Mouse (Mus musculus) kidney, embryonic 16.5 days (tissue): ENCODE measurements around the gene Krtap28-10. TPM values are rescaled to one million over a fixed set of nuclear protein-coding genes. Genes with fewer than 3 reads are reported as not detected.
"Not testable (repeated sequence)": the region's sequence is repeated elsewhere in the genome, so short reads cannot be mapped to it uniquely, and the experiment has no call there.

Experiments used
- ATAC-seq: fragments of 200-750 bp; cut with Nextera tagmentation; 2 replicates; pipeline ENCODE4 v1.8.0; 2017; ENCODE audit warnings: moderate TSS enrichment; ENCODE audit not compliant: low FRiP score, low TSS enrichment
- H3K27ac ChIP-seq: fragments of 300-500 bp; sonication (generic); 2 replicates; pipeline ENCODE4 v1.5.1; 2014; ENCODE audit warnings: low read length
- H3K27me3 ChIP-seq: fragments of 300-500 bp; sonication (generic); 2 replicates; pipeline ENCODE4 v1.6.1; 2014; ENCODE audit warnings: low read length, control low read depth, mixed read lengths; ENCODE audit not compliant: insufficient read depth
- H3K36me3 ChIP-seq: fragments of 300-500 bp; sonication (generic); 2 replicates; pipeline ENCODE4 v1.6.1; 2014; ENCODE audit warnings: low read length, control low read depth, mixed read lengths; ENCODE audit not compliant: insufficient read depth
- H3K4me1 ChIP-seq: fragments of 300-500 bp; sonication (generic); 2 replicates; pipeline ENCODE4 v1.6.1; 2014; ENCODE audit warnings: low read length, control low read depth, mixed read lengths; ENCODE audit not compliant: insufficient read depth
- H3K4me2 ChIP-seq: fragments of 300-500 bp; sonication (generic); replicated peaks from 2 replicates; pipeline ENCODE4 v1.6.1; 2014; ENCODE audit warnings: low read depth, low read length
- H3K4me3 ChIP-seq: fragments of 300-500 bp; sonication (generic); 2 replicates; pipeline ENCODE4 v1.5.1; 2014; ENCODE audit warnings: mild to moderate bottlenecking, low read length
- H3K9ac ChIP-seq: fragments of 300-500 bp; sonication (generic); replicated peaks from 2 replicates; pipeline ENCODE4 v1.6.1; 2014; ENCODE audit warnings: low read length
- H3K9me3 ChIP-seq: fragments of 300-500 bp; sonication (generic); 2 replicates; pipeline ENCODE4 v1.6.1; 2016; ENCODE audit warnings: low read length, control low read depth
- WGBS: fragments of 180-500 bp; shearing (Covaris S2); extraction: QIAGEN DNeasy Blood & Tissue Kit; methylation state at CpG from one replicate; pipeline ENCODE4 v1.1.7; 2014; 5-methylcytosine and 5-hydroxymethylcytosine counted together
- polyA plus RNA-seq: library from polyadenylated mRNA; unstranded; fragments of >200 nt; fragmentation: Nextera tagmentation; extraction: Ambion mirVana; gene quantifications from 2 replicates; pipeline ENCODE4 v1.2.1, GENCODE M21; 2015

The Krtap28-10 gene
- polyA plus RNA-seq, 1 experiment from 2014 or later, result not detected

- Histone ChIP-seq H3K4me2 (no peak overlapping the region), H3K4me1 (no peaks in the 10 kb centered on the region), H3K9me3 (no peaks in the 10 kb centered on the region), H3K4me3 (no peak overlapping the region), H3K9ac (no peak overlapping the region), H3K36me3 (no peaks in the 10 kb centered on the region), H3K27ac (no peak overlapping the region), H3K27me3 (no peaks in the 10 kb centered on the region)
- 67% methylated on average over 1 of the region's 1 CpGs for WGBS
- ATAC-seq, result no peak
Measured at GRCm38 (mm10) chr1:83016556-83016955, 25.7 kb downstream of the Krtap28-10 start.

GRCm38 (mm10) chr1:83015329-83015879 lies 26.9 kb downstream of the Krtap28-10 start:
- WGBS, result 82% methylated on average over 10 of the region's 10 CpGs
- Histone ChIP-seq H3K27ac (no peak overlapping the region), H3K36me3 (no peaks in the 10 kb centered on the region), H3K4me3 (no peak overlapping the region), H3K4me1 (no peaks in the 10 kb centered on the region), H3K4me2 (no peak overlapping the region), H3K9ac (no peak overlapping the region), H3K27me3 (no peaks in the 10 kb centered on the region), H3K9me3 (no peaks in the 10 kb centered on the region)
- no peak for ATAC-seq

- Histone ChIP-seq H3K9me3 (no peaks in the 10 kb centered on the region), H3K36me3 (no peaks in the 10 kb centered on the region), H3K4me2 (no peak overlapping the region), H3K4me3 (no peak overlapping the region), H3K27ac (no peak overlapping the region), H3K27me3 (no peaks in the 10 kb centered on the region), H3K4me1 (no peaks in the 10 kb centered on the region), H3K9ac (no peak overlapping the region)
- WGBS, result 81% methylated on average over 3 of the region's 3 CpGs
- no peak for ATAC-seq
Measured at GRCm38 (mm10) chr1:83014477-83014876, 27.8 kb downstream of the Krtap28-10 start.

GRCm38 (mm10) chr1:83007471-83007870 lies 34.8 kb downstream of the Krtap28-10 start:
- no peak for ATAC-seq
- H3K4me1 ChIP-seq, result no peaks in the 10 kb centered on the region
- no peaks in the 10 kb centered on the region for H3K9me3 ChIP-seq
- no peak overlapping the region for H3K4me3 ChIP-seq
- no peak overlapping the region for H3K27ac ChIP-seq
- no peaks in the 10 kb centered on the region for H3K36me3 ChIP-seq
- H3K27me3 ChIP-seq, result no peaks in the 10 kb centered on the region
- 56% methylated on average over 6 of the region's 6 CpGs for WGBS
- H3K9ac ChIP-seq, result no peak overlapping the region
- no peak overlapping the region for H3K4me2 ChIP-seq

- Histone ChIP-seq H3K9me3 (no peaks in the 10 kb centered on the region), H3K27ac (no peak overlapping the region), H3K36me3 (no peaks in the 10 kb centered on the region), H3K9ac (no peak overlapping the region), H3K4me3 (no peak overlapping the region), H3K4me1 (no peaks in the 10 kb centered on the region), H3K4me2 (no peak overlapping the region), H3K27me3 (no peaks in the 10 kb centered on the region)
- 82% methylated on average over 8 of the region's 8 CpGs for WGBS
- ATAC-seq, result no peak
Measured at GRCm38 (mm10) chr1:83006218-83007179, 35.8 kb downstream of the Krtap28-10 start.

- not testable (repeated sequence) for H3K4me1 ChIP-seq, H3K27ac ChIP-seq, ATAC-seq, H3K4me2 ChIP-seq, H3K27me3 ChIP-seq, H3K4me3 ChIP-seq, H3K9me3 ChIP-seq, H3K9ac ChIP-seq, H3K36me3 ChIP-seq
- 98% methylated on average over 8 of the region's 9 CpGs for WGBS
Measured at GRCm38 (mm10) chr1:83000306-83000705, 42.0 kb downstream of the Krtap28-10 start, which contains the start of gene Gm47959. Gene Gm47959 (plus strand): TSS chr1:83000548.

GRCm38 (mm10) chr1:82993947-82994346 lies 48.3 kb downstream of the Krtap28-10 start:
- H3K27ac ChIP-seq, result no peak overlapping the region
- no peak overlapping the region for H3K9ac ChIP-seq
- H3K4me3 ChIP-seq, result no peak overlapping the region
- WGBS, result 84% methylated on average over 3 of the region's 3 CpGs
- no peaks in the 10 kb centered on the region for H3K4me1 ChIP-seq
- H3K36me3 ChIP-seq, result no peaks in the 10 kb centered on the region
- no peaks in the 10 kb centered on the region for H3K9me3 ChIP-seq
- H3K27me3 ChIP-seq, result no peaks in the 10 kb centered on the region
- no peak for ATAC-seq
- no peak overlapping the region for H3K4me2 ChIP-seq

GRCm38 (mm10) chr1:82992093-82992492 lies 50.2 kb downstream of the Krtap28-10 start:
- H3K4me1 ChIP-seq, result no peaks in the 10 kb centered on the region
- no peak overlapping the region for H3K9ac ChIP-seq
- ATAC-seq, result peak; percentile 87
- H3K27me3 ChIP-seq, result no peaks in the 10 kb centered on the region
- H3K36me3 ChIP-seq, result no peaks in the 10 kb centered on the region
- no peaks in the 10 kb centered on the region for H3K9me3 ChIP-seq
- H3K4me3 ChIP-seq, result no peak overlapping the region
- H3K27ac ChIP-seq, result 0 out of 2 replicates have a peak overlapping the region, but pooled peaks have one; percentile 12
- no peak overlapping the region for H3K4me2 ChIP-seq
- 65% methylated on average over 6 of the region's 6 CpGs for WGBS

GRCm38 (mm10) chr1:82991596-82991995 lies 50.7 kb downstream of the Krtap28-10 start:
- no peaks in the 10 kb centered on the region for H3K27me3 ChIP-seq
- no peak overlapping the region for H3K4me2 ChIP-seq
- WGBS, result 73% methylated on average over 3 of the region's 3 CpGs
- ATAC-seq, result no peak
- no peak overlapping the region for H3K9ac ChIP-seq
- no peaks in the 10 kb centered on the region for H3K9me3 ChIP-seq
- no peak overlapping the region for H3K4me3 ChIP-seq
- no peaks in the 10 kb centered on the region for H3K36me3 ChIP-seq
- H3K27ac ChIP-seq, result no peak overlapping the region
- H3K4me1 ChIP-seq, result no peaks in the 10 kb centered on the region
